Mouse (Mus musculus) heart, adult 9 months (tissue): Measurements from ENCODE around the gene Hadha.
A peak's percentile ranks its signal among the peaks of the same experiment; 100 is the strongest.

Experiments used
- DNase-seq, 2 experiments: peaks; one replicate each; pipeline ENCODE4 v3.0.0; 2022; ENCODE audit warnings: low spot score in 2 of 2

The Hadha gene

GRCm38 (mm10) chr5:30153222-30153621 is 1.7 kb downstream of the Hadha start:
- no peak for DNase-seq

GRCm38 (mm10) chr5:30152413-30152812 is 2.5 kb downstream of the Hadha start:
- no peak for DNase-seq

- DNase-seq: peak in 1 of 2 experiments; percentile 62
These were observed 3.0 kb downstream of the Hadha start for GRCm38 (mm10) chr5:30152007-30152406.

- DNase-seq: no peak
These were observed 6.6 kb downstream of the Hadha start for GRCm38 (mm10) chr5:30148133-30148920.

- no peak for DNase-seq
These were observed 8.4 kb downstream of the Hadha start for GRCm38 (mm10) chr5:30146526-30146925.

GRCm38 (mm10) chr5:30138193-30138592 is 16.8 kb downstream of the Hadha start:
- no peak for DNase-seq

- DNase-seq: no peak
These were observed 17.7 kb downstream of the Hadha start for GRCm38 (mm10) chr5:30137271-30137670.

GRCm38 (mm10) chr5:30135711-30136231 is 19.2 kb downstream of the Hadha start:
- DNase-seq: no peak

- DNase-seq: no peak
These were observed 22.8 kb downstream of the Hadha start for GRCm38 (mm10) chr5:30132173-30132572.

GRCm38 (mm10) chr5:30131246-30131645 is 23.7 kb downstream of the Hadha start:
- no peak for DNase-seq

GRCm38 (mm10) chr5:30128680-30129079 is 26.3 kb downstream of the Hadha start:
- DNase-seq: no peak

- no peak for DNase-seq
These were observed 26.9 kb downstream of the Hadha start for GRCm38 (mm10) chr5:30127921-30128597.

- no peak for DNase-seq
These were observed 28.2 kb downstream of the Hadha start for GRCm38 (mm10) chr5:30126756-30127155.

GRCm38 (mm10) chr5:30125587-30125986 is 29.4 kb downstream of the Hadha start:
- DNase-seq: no peak

GRCm38 (mm10) chr5:30122481-30122880 is 32.5 kb downstream of the Hadha start:
- DNase-seq: no peak

GRCm38 (mm10) chr5:30120106-30120505 is 34.9 kb downstream of the Hadha start:
- no peak for DNase-seq

GRCm38 (mm10) chr5:30119163-30119562 is 35.8 kb downstream of the Hadha start:
- no peak for DNase-seq

- DNase-seq: no peak
These were observed 36.9 kb downstream of the Hadha start for GRCm38 (mm10) chr5:30118018-30118417.

GRCm38 (mm10) chr5:30115718-30116117 is 39.2 kb downstream of the Hadha start:
- no peak for DNase-seq

- no peak for DNase-seq
These were observed 40.2 kb downstream of the Hadha start for GRCm38 (mm10) chr5:30114761-30115140.

GRCm38 (mm10) chr5:30113881-30114760 is 40.8 kb downstream of the Hadha start:
- peak; percentile 37 to 45 for DNase-seq

- no peak for DNase-seq
These were observed 42.4 kb downstream of the Hadha start for GRCm38 (mm10) chr5:30112533-30113068.
